Mouse (Mus musculus): ENCODE data around the gene Ano8.
"Not testable (repeated sequence)": the region's sequence is repeated elsewhere in the genome, so short reads cannot be mapped to it uniquely, and the experiment has no call there.

Ano8 gene

GRCm38 (mm10) chr8:71485142-71486135, at the start of gene Ano8:
Ano8 (minus strand) TSS chr8:71485963.
- DNase-seq, result peak; percentile 83

DNA sequence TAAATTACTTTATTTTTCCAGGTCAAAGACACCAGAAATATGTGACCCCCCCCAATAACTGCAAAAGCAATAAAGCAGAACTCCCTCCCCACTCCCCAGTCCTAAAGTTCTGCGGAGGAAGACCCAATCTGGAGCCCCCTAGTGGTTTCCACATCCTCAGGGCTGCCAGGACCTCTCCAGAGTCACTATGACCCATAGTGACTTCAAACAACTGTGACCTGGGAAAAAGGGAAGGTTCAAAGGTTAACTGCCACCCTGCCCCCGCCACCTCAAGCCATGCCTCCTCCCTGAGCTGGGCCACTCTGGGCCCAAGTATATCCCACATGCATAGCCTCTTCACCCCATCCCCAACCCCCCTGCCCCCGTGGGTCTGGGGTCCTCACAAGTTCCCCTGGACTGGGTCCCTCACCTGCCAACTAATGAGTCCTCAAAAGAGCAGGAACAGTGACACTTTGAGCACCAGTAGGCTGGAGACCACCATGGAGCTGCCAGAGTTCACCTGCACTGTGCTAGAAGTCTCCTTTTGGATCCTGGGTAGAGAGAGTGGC, 48.6 kb upstream of the Ano8 start:
- DNase-seq, result no peak

DNA sequence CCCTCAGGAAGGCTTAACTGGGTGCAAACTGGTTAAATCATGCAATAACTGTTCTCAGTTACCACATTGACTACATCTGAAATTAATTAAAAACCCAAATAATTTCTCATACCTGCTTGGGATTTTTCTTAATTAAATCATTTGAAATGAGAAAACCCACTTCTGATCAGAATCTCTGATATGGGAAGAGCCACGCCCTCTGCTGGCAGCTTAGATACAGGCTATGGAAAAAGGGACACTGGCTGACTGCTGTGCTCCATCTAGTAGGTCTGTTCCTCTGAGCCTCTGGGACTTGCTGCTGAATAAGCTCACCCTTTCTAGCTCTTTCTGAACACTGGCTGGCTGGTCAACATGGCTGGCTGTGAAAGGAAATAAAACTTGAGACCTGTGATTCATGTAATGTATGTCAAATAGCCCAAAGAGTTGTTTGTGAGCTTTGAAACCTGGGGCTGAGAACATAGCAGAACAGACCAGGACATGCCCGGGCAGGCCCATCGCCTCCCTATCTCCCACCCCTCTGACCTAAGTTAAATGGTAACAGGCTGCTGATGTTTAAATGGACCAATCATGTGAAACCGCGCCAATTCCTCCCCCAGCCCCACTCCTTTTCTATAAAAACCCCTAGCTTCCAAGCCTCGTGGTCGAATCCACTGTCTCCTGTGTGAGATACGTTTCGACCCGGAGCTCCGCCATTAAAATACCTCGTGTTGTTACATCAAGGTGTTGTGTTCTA, 45.1 kb upstream of the Ano8 start:
- not testable (repeated sequence) for DNase-seq

DNA sequence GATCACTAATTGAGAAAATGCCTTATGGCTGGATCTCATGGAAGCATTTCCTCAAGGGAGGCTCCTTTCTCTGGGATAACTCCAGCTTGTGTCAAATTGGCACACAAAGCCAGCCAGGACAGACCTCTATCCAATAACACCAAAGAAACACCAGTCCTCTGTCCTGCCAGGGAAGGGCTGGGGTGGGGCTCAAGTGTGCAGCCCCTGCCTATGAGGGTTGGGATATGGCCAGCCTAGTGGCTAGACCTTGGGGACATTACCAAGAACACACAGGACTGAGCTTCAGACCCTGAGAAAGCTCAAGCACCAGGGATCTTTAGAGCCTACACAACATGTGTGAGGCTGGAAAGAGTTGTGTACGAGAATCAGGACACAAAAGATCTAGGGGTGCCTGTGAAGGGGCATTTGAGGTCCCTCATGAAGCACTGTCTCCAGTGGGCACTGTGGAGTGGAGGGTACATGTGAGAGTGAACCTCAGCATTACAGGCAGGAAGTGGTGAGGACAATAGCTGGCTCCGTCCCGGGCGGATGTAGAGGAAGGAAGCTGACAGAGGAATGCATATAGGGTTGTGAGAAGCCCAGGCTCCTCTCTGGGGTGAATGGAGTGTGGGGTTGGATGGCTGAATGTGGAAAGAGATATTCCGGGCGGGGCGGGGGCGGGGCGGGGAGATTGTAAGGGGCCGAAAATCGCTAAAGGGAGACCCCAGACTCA, 42.8 kb upstream of the Ano8 start:
- DNase-seq, result peak; percentile 64

DNA sequence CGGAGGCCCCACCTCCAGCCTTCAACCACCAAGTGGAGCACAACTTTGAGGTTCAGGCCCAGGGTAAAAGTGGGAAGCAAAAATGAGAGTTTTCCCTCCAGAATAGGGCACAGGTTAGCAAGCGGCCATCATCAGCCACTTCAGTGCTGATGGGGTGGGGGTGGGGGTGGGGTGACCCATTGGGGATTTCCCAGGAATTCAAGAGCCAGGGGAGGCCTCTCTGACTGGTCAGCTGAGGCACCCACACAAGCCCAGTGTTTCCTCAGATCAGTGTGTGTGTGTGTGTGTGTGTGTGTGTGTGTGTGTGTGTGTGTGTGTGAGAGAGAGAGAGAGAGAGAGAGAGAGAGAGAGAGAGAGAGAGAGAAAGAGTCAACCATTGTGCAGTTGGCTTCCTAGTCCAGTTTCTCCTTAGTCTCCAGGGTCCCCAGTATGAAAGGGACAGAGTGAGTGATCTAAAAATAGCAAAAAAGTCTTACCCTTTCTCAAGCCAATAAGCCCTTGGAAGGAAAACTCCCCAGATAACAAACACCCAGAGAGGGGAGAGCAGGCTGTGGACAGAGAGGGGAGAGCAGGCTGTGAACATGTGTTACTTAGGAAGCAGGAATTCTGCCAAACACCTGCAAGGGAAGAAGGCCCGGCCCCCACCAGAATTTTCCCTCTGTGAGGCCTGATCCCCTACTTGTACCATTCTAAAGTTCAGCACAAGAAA, 41.6 kb upstream of the Ano8 start:
- no peak for DNase-seq

DNA sequence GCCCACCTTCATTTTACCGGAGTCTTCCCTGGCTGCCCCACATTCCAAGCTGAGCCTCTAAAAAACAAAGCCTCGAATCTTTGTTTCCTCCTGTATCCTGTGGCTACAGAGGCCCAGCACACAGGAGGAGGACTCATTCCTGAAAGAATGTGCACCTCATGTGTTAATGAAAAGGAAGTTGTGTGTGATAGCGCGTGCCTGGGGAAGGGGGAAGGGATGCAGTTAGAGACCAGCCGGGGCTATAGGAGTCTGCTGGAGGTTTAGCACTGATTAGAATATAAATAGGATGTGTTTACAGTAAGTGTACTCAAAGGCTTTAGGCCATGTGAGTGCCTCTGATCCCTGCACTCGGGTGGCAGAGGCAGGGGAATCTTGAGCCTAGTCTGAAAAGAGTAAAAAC, 40.5 kb upstream of the Ano8 start:
- DNase-seq, result no peak

- no peak for DNase-seq
Measured at GRCm38 (mm10) chr8:71525226-71526050, 39.7 kb upstream of the Ano8 start, which contains the start of gene Ccdc194. Ccdc194 (minus strand) TSS chr8:71525711.

GRCm38 (mm10) chr8:71521634-71522033, 35.9 kb upstream of the Ano8 start:
- peak; percentile 97 for DNase-seq

DNA sequence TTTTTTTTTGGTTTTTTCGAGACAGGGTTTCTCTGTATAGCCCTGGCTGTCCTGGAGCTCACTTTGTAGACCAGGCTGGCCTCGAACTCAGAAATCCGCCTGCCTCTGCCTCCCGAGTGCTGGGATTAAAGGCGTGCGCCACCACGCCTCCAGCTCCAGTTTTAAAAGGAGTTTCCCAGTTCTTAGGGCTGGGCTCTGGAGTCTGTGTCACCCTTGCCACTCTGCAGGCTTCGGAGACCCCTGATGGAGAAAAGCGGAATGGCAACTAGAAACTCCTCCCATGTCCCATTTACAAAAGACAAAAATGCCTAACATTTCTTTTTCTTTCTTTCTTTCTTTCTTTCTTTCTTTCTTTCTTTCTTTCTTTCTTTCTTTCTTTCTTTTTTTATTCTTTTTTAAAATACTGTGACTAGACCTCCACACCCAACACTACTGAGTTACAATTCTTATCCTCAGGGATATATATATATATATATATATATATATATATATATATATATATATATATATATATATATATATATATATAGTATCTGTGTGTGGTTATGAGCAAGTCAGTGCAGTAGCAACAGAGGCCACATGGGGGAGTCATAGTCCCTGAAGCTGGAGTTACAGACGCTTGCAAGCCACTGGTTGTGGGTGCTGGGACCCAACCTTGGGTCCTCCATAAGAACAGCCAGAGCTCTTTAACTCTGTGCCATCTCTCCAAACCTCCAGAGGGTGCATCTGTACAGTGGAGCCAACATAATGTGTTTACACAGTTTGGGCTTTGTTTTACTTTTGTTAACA, 33.5 kb upstream of the Ano8 start:
- DNase-seq, result peak; percentile 54

DNA sequence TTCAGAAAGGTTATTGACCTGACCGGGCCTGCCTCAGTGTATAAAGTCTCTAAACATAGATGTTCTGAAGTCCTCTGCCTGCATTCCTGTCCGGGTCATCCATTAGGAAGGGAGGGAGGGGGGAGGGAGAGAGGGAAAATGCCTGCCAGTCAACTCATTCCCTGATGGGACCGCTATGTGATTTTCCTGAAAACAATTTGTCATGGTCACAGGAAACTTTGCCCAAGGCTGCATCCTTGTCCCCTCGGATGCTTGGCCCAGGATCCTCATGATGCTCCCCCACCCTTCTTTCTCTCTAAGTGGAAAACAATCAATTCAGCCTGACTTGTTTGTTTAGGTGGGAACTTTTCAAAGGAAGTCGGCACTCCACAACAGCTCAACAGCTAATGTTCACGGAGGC, 31.0 kb upstream of the Ano8 start:
- no peak for DNase-seq

DNA sequence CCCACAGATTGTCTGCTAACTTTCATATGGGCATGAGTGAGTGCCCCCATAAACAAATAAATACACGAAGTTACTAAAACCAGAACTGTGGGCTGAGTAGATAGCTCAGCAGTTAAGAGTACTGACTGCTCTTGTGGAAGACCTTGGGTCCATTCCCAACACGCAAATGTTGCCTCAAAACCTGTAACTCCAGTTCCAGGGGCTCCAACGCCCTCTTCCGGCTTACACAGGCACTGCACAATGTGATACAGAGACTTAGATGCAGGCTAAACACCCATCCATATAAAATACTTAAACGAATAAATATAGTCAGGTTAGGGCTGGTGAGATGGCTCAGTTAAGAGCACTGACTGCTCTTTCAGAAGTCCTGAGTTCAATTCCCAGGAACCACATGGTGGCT, 29.3 kb upstream of the Ano8 start:
- DNase-seq, result no peak

DNA sequence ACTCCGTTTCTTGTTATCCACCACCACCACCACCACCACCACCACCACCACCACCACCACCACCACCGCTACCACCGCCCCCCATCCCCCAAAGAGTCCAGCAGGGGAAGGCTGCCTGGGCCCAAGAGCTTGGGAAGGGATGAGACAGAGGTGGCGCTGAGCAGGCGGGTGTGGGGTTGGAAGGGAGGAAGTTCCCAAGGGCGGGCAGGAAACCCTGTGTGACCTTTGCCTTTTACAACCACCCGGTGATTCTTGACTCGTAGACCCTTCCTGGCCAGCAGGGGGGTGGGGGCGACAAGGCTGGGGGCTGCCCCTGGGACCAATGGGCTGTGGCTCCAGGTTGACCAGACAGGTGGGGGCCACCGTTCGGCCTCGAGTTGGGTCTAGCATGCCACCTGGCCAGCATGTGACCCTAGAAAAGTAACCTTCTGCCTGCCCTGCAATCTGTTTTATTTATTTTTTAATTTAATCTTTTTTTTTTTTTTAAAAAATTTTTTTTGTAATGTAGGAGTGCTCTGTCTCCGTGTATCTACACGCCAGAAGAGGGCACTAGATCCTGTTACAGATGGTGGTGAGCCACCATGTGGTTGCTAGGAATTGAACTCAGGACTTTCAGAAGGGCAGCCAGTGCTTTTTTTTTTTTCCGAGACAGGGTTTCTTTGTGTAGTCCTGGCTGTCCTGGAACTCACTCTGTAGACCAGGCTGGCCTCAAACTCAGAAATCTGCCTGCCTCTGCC, 27.4 kb upstream of the Ano8 start:
- no peak for DNase-seq

DNA sequence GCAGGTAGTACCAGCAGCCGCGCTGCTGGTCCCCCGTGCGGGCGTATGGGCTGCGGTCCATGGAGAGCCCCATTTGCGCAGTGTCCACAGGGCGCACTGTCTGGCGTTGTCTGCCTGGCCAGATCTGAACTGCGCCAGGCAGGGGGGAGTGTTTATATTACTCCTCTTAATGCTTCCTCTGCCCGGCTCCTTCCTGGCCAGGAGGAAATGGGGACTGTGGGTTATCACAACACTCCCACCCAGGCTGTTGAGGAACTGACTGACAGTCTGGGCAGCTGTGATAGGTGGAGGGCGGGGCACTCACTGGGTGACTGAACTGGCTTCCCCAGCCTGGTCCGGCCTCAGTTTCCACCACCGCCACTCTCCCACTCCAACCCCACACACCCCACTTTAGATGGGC, 25.9 kb upstream of the Ano8 start, which contains the start of gene Plvap:
Plvap (minus strand) TSS at position 109 of the 400 bp plus-strand sequence.
- no peak for DNase-seq

DNA sequence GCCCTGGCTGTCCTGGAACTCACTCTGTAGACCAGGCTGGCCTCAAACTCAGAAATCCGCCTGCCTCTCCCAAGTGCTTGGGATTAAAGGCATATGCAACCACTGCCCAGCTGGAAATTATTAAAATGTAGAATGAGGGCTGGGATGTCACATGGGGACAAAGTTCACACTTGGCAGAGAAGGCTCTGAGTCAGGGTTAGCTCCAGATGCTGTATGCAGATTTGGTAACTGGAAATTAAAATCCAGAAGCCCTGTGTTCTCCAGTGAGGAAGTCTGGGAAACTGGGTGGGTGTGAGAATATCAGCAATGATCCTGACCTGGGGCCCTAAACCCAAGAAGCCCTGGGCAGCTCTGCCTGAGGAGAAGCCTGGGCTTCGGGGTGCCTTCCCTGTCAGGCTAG, 23.6 kb upstream of the Ano8 start:
- DNase-seq, result no peak

GRCm38 (mm10) chr8:71507589-71508104, 21.9 kb upstream of the Ano8 start:
- peak; percentile 41 for DNase-seq

DNA sequence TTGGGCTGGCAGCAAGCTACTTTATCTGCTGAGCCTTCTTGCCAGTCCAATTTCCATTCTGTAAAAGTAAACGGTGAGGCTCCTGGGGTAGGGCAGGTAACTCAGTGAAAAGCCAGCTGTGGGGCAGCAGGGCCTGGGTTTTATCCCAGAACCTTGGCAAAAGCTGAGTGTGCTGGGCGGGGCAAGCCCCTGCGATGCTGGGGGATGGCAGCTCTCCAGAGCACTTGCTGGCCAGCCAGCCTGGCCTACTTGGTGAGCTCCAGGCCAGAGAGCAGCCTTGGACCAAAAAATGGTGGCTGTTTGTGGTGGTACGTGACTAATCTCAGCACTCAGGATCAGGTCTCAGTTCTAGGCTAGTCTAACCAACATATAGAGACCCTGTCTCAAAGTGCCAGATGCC, 20.2 kb upstream of the Ano8 start:
- no peak for DNase-seq

GRCm38 (mm10) chr8:71505326-71505725, 19.6 kb upstream of the Ano8 start:
- DNase-seq, result no peak

GRCm38 (mm10) chr8:71504349-71504748, 18.6 kb upstream of the Ano8 start:
- DNase-seq, result no peak

All from thymus, postnatal 25 days (tissue).